Mouse (Mus musculus): ENCODE results near the gene Cpt1c.

Cpt1c gene

DNA sequence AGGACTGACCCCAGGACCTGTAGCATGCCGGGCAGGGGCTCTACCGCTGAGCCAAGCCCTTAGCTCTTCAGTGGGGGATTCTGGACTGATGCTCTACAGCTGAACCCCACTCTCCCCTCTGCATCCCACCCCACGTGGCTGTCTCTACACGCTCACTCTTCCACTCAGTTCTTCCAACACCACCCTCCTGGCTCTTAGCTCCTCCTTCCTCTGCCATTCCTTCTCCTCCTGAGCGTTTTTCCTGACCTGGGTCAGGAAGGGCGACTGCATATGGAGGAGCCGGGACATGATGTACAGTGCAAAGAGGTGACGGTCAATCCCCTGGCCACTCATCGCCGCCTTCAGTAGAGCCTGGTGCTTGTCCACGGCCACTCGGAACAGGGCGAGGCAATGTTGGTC, 14.1 kb downstream of the Cpt1c start:
- DNase-seq = no peak

DNA sequence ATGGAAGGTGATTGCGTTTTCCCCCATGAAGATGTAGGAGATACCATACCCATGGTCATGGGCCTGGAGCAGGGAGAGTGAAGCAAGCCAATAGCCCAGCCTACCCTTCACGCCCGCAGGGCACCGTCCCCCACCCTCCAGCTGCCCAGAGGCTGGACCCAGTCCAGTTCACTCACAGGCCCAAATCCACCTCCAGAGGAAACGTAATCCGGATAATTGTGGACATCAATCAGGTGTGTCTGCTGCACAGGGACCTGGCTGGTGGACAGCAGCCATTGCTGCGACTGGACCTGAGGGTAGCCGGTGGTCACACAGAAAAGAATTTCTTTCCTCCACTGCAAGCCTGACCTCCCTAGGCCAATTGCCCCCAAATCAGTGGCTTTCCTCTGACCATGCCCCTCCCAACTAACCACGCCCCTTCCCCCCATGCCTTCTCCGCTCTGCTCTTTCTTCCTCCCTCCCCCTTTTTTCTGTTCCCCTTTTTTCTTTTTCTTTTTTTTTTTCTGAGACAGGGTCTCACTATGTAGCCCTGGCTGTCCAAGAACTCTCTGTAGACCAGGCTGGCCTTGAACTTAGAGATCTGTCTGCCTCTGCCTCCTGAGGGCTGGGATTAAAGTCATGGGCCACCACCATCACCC, 14.7 kb downstream of the Cpt1c start:
- DNase-seq = no peak

DNA sequence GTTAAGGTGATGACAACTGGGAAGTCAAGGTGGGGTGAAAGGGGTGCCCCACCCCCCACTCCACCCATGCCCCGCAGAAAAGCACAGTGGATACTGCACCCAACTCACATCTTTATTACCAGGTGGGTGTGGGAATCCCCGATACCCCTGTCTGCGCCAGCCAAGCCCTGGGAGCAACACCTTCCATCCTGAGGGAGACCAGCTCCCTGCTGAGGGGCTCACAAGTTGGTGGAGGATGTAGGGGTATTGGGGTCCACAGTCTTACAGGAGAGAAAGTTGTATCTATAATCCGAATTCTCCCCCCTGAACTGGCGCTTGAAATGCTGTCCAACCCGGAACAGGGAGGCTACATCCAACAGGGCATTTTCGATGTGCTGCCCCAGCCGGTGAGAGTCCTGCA, 15.4 kb downstream of the Cpt1c start:
- DNase-seq = no peak

DNA sequence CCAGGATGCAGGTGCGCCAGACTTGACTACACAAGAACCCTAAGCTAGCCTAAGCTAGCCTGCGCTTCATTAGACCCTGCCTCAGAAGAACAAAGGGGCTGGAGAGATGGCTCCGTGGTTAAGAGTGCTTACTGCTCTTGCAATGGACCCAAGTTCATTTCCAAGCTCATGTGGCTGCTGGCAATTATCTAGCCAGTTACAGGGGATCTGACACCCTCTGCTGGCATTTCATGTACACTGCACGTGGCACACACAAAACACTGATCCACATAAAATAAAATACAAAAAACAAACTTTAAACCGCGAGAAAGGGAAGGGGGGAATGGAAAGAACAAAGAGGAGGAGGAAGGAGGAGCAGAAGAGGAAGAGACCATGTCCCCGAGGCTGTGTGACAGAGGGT, 16.4 kb downstream of the Cpt1c start:
- peak; percentile 37 to 55 for DNase-seq

- DNase-seq = no peak
These were observed 17.3 kb downstream of the Cpt1c start for GRCm38 (mm10) chr7:44957183-44957835.

DNA sequence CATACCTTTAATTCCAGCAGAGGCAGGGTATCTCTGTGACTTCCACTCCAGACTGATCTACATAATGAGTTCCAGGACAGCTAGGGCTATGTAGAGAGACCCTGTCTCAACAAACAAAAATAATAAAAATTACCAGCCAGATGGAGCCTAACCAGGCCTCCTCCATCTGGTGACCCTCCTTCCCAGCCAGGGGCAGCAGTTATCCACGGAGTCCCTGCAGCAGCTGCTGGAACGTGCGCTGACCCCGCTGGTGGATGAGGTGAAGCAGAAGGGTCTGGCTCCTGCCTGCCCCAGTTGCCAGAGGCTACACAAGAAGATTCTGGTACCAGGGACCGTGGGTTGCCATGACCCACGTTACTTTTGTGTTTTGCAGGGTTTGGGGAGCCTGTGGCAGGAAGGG, 18.4 kb downstream of the Cpt1c start:
- no peak for DNase-seq

GRCm38 (mm10) chr7:44955628-44956027, 19.0 kb downstream of the Cpt1c start:
- no peak for DNase-seq

DNA sequence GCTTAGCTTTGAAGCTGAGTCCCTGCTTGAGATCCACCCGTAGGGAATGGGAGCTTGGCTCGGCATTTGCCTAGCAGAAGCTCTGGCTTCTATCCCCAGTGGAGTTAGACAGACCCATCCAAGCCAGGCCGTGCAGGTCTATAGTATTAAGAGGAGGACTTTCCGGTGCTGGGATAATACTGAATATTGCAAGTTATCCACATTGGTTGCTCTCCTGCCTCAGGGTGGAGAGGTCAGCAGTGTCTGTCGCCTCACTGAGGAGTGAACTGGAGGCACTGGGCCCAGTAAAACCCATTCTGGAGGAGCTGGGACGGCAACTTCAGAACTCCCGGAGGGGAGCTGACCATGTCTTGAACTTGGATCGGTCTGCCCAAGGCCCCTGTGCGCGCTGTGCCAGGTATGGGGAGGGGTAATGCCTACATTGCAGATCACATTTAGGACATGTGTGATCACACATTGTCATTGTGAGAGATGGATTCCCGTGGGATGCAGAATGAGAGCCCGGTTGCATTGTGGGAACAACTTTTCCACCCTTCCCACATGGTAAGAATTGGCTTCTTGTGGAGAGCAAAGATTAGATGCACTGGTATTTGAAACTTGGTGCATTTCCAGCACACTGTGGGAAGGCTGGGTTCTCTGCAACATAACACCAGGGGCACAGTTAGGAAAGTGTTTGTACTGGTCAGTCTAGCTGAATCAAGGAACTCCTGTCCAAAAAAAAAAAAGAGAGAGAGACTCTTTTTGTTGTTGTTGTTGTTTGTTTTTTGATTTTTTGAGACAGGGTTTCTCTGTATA, 20.4 kb downstream of the Cpt1c start:
- no peak for DNase-seq

DNA sequence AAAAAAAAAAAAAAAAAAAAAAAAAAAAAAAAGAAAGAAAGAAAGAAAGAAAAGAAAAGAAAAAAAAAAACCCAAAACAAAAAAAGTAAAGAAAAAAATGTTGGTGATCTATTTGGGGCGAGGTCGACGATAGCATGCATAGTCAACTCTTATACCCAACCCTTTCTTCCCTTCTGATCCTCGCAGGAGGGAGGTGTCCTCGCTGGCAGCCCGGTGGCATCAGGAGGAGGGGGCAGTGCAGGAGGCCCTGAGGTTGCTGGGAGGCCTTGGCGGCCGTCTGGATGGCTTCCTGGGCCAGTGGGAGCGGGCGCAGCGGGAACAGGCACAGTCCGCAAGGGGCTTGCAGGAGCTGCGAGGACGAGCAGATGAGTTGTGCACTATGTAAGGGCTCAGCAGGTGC, 21.1 kb downstream of the Cpt1c start:
- no peak for DNase-seq

- peak; percentile 76 to 79 for DNase-seq
These were observed 21.9 kb downstream of the Cpt1c start for GRCm38 (mm10) chr7:44952611-44953306.

DNA sequence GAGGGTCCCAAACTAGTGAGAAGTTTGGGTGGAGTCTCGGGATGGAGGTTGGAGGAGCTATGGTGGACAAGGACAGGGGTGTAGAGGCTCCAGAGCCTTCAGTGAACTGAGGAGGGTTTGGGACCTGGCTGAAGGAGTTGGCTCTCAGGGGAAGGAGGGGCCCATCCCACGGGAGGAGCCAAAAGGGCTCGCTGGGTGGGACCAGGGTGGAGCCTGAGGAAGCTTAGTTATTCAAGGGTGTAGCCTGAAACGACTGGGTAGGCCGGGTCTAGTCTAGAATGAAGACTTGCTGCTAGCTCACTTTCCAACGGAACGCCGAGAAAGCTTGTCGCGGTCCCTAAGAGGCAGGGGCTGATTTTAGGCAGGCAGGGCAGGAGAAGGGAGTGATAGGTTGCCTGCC, 22.7 kb downstream of the Cpt1c start:
- no peak for DNase-seq

DNA sequence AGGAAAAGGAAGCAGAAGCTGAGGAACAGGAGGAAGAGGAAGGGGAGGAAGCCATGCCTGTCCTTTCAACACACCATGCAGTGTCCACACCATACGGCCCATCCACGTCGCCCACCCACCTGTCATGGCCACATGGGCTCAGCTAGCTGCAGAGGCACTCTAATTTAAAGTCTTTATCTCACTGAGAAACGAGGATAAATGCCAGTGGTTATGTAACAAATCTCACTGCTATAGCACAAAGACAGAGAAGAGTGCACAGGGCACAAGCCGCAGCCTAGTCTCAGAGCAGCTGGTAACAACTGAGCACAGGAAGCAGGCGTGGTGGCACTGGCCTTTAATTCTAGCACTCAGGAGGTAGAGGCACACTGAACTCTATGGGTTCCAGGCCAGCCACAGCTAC, 24.7 kb downstream of the Cpt1c start:
- DNase-seq = no peak

- DNase-seq = no peak
These were observed 31.7 kb downstream of the Cpt1c start, which contains the start of gene Tsks for GRCm38 (mm10) chr7:44942904-44943303. Tsks (plus strand) TSS chr7:44943204.

DNA sequence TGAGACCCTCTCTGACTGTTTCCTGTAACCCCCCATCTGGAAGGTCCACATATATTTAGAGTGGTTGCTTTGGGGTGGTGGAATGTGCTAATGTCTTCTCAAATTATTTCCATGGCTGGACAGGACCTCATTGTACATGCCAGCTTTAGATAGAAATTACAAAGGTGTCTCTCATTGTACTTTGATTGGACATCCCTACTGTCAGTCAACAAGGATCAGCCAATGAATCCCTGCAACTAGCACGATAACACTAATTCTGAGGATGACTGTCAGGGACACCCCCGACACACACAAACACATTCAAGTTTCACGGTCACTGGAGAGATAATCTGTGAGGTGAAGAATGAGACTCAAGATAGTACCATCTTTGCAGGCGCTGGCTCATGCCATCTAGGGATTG, 36.0 kb downstream of the Cpt1c start:
- DNase-seq = no peak

- peak; percentile 99 for DNase-seq
These were observed 45.2 kb downstream of the Cpt1c start, which contains the start of gene Ap2a1 for GRCm38 (mm10) chr7:44929204-44930151. Ap2a1 (minus strand) TSS chr7:44929496.

DNA sequence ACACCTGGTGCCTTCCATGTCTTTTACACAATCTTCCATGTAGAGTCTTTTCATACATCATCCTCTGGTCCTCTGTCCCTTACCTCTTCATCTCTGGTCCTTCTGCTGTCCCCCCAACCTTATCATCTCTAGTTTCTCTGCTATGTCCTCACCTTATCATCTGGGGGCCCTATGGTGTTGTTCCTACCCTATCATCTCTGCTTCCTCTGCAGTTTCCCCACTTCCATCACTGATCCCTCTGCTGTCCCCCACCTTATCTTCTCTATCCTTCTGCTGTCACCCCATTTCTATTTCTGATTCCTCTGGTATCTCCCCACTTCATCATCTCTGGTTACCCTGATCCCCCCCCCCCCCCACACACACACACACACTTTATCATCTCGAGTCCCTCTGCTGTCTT, 46.1 kb downstream of the Cpt1c start:
- no peak for DNase-seq

GRCm38 (mm10) chr7:44925468-44925867, 49.2 kb downstream of the Cpt1c start:
- peak; percentile 44 to 45 for DNase-seq

DNA sequence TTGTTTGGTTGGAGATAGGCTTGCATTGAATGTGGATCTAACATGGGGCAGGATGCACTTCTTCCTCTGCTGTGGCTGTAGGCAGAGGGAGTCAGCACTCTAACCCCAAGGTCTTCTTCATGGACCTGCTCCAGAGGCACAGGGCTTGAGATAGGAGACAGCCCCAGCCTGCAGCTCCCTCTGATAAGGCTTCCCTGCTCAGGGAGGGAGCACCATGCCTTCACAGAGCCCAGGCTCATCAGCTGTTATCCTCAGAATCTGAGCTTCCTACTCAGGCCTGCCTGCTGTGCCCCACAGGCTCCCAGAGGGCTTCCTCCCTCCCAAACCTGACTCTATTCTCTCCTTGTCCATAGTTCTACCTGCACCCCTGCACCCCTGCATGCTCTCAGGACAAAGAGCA, 52.1 kb downstream of the Cpt1c start:
- no peak for DNase-seq

GRCm38 (mm10) chr7:44919127-44919526, 55.5 kb downstream of the Cpt1c start:
- peak in 1 of 2 experiments; percentile 3 for DNase-seq

DNA sequence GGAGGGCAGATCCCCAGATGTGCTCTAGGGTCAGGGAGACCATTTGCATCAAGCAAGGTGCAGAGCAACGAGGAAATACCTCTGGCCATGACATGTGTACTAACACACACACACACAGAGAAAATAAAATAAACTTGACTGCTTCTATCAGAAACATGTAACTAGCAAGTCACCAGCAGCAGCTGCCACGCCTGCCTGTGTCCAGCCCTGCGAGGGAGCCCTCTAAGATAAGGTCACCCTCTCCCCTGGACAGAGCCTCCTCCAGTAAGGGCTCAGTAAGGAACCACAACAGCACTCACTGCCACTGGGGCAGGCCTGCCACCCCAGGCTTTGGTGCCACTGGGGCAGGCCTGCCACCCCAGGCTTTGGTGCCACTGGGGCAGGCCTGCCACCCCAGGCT, 56.4 kb downstream of the Cpt1c start:
- DNase-seq = no peak

DNA sequence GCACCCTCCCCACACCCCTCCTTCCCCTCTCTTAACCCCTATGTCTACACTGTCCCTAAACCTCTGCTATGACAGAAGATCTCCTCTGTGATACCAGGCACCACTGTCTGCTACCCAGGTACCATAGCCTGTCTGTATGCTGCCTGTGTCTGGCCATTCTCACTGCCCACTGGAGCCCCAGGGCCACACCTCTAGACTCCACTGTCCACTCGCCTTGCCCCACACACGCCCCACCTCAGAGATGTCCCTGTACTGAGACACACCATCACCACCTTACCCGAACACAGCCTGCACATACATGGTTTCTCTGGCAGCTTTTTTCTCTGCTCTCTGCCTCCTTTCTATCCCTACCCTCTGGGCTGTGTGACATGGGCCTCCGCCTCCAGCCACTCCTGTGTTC, 57.8 kb downstream of the Cpt1c start:
- peak in 1 of 2 experiments; percentile 4 for DNase-seq

- peak in 1 of 2 experiments; percentile 2 for DNase-seq
These were observed 58.5 kb downstream of the Cpt1c start for GRCm38 (mm10) chr7:44916191-44916590.

All from cerebellum, postnatal 36 days (tissue).